Mouse (Mus musculus): ENCODE data around the gene Ripor2.

GRCm38 (mm10) chr13:24623631-24624030 is 41.6 kb downstream of the Ripor2 start:
- TF ChIP-seq CTCF (IDR thresholded peaks at IDR 0.05) (no peak), POLR2A (IDR thresholded peaks at IDR 0.05; ENCODE audit: insufficient read depth, low read depth, low read length) (no peak)

All from heart, adult 2 months (tissue).